ENCODE assay signal across 14 mouse cellular contexts in genomic region chr5:28679761-28680160, GRCm38 (mm10).
DNase-seq lines count a peak whose midpoint lies in the region; ATAC-seq lines count a peak whose summit lies in the region.
"Had no signal": no experiment of that assay in that cellular context is flagged by ENCODE, and none has a peak within 500 bp of the region (broad histone marks: within the 10 kb centered on the region; RNA-seq: fewer than 3 reads in every experiment).

No protein-coding gene starts in this region.

- no peaks in the 10 kb centered on the region for H3K27me3 ChIP-seq in midbrain, embryonic 15.5 days (replicated peaks)
- H3K27me3 ChIP-seq: embryonic facial prominence, embryonic 15.5 days; kidney, embryonic 15.5 days; limb, embryonic 13.5 days; lung, embryonic 15.5 days had no signal

- WGBS in midbrain, embryonic 15.5 days, result 62% methylated on average over 1 of the region's 1 CpGs

- H3K9me3 ChIP-seq in midbrain, embryonic 15.5 days, result no peaks in the 10 kb centered on the region
- H3K9me3 ChIP-seq: embryonic facial prominence, embryonic 15.5 days; kidney, embryonic 15.5 days; limb, embryonic 13.5 days; lung, embryonic 15.5 days had no signal

- no peak overlapping the region for H3K4me2 ChIP-seq in midbrain, embryonic 15.5 days
- H3K4me2 ChIP-seq: embryonic facial prominence, embryonic 15.5 days; heart, embryonic 11.5 days; kidney, embryonic 15.5 days; limb, embryonic 13.5 days; lung, embryonic 15.5 days had no signal

- H3K27ac ChIP-seq in midbrain, embryonic 15.5 days, result no peak overlapping the region
- H3K27ac ChIP-seq: embryonic facial prominence, embryonic 15.5 days; kidney, embryonic 15.5 days; limb, embryonic 13.5 days; lung, embryonic 15.5 days had no signal

- DNase-seq in cerebellum, adult 9-10 months, result peak; percentile 2
- no peak for DNase-seq in cerebellum, postnatal 25 days
- peak; percentile 9 to 11 for DNase-seq in layer of hippocampus, adult 18-20 months (ENCODE audit: low spot score in 2 of 2)
- no peak for DNase-seq in layer of hippocampus, postnatal 25 days (ENCODE audit: extremely low spot score in 1 of 2, low spot score in 1 of 2)
- peak; percentile 38 to 51 for DNase-seq in adrenal gland, postnatal 36 days
- DNase-seq in spleen, adult 18-20 months, result no peak
- DNase-seq: thymus, postnatal 36 days had no signal

- no peaks in the 10 kb centered on the region for H3K36me3 ChIP-seq in midbrain, embryonic 15.5 days (replicated peaks)
- H3K36me3 ChIP-seq: embryonic facial prominence, embryonic 15.5 days; kidney, embryonic 15.5 days; limb, embryonic 13.5 days; lung, embryonic 15.5 days had no signal

- peak; percentile 86 for ATAC-seq in midbrain, embryonic 15.5 days (replicated peaks)
- ATAC-seq in activated CD4-positive, CD25-positive, alpha-beta regulatory T cell, adult 4 months, result no peak

- no peak overlapping the region for H3K4me3 ChIP-seq in midbrain, embryonic 15.5 days
- H3K4me3 ChIP-seq: embryonic facial prominence, embryonic 15.5 days; kidney, embryonic 15.5 days; limb, embryonic 13.5 days; lung, embryonic 15.5 days had no signal

- no peak overlapping the region for H3K9ac ChIP-seq in midbrain, embryonic 15.5 days
- H3K9ac ChIP-seq: embryonic facial prominence, embryonic 15.5 days; kidney, embryonic 15.5 days; limb, embryonic 13.5 days; lung, embryonic 15.5 days had no signal

- H3K4me1 ChIP-seq in midbrain, embryonic 15.5 days, result peaks cover 5% of the 10 kb centered on the region
- H3K4me1 ChIP-seq: embryonic facial prominence, embryonic 15.5 days; kidney, embryonic 15.5 days; limb, embryonic 13.5 days; lung, embryonic 15.5 days had no signal

Comparison
In these comparisons a context has a peak if more than half of its experiments do, and no peak if none do; other contexts are left out.
1. DNase-seq: peak in cerebellum, adult 9-10 months (single experiment), layer of hippocampus, adult 18-20 months (2 of 2) and adrenal gland, postnatal 36 days (2 of 2); none in cerebellum, postnatal 25 days (0 of 2), layer of hippocampus, postnatal 25 days (0 of 2) and spleen, adult 18-20 months (0 of 2).